Mouse (Mus musculus) c-Kit-positive CD71-negative TER-119-negative erythroid progenitor cells, embryonic 14.5 days (primary cell): Measurements from ENCODE around the gene Hipk2.
A peak's percentile ranks its signal among the peaks of the same experiment; 100 is the strongest.
"Not testable (repeated sequence)": the region's sequence is repeated elsewhere in the genome, so short reads cannot be mapped to it uniquely, and the experiment has no call there.

Experiments used
- DNase-seq: peaks from one replicate; pipeline ENCODE4 v3.0.0-alpha.2; 2013; ENCODE audit warnings: low read depth

Gene Hipk2

DNA sequence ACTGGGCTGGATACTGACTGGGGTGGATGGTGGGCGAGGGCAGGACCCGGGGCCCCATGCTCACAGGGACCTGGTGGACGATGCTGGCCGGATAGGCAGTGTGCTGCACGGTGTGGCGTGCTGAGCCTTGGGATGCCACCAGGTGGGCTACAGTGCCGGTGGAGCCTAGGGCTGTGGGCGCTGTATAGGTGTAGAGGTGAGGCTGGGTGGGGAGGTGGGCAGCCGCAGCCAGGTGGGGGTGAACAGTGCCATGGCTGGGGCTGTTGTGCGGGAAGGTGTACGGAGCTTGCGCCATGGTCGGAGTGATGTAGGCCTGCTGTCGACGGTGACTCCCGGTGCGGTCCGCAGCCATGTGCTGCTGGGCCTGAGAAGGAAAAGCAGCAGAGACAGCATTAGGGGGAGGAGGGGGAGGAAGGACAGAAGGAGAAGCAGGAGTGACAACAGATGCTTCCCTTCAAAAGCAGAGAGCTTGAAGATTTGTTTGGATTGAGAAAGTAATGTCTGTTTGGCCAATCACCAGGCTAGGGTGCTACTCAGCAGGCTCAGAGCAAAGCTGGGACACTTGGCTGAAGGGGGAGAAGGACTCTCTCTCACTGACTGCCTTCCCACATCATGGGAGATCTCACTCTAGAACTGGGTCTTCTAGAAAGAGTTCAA is 177.6 kb downstream of the Hipk2 start:
- DNase-seq = no peak

DNA sequence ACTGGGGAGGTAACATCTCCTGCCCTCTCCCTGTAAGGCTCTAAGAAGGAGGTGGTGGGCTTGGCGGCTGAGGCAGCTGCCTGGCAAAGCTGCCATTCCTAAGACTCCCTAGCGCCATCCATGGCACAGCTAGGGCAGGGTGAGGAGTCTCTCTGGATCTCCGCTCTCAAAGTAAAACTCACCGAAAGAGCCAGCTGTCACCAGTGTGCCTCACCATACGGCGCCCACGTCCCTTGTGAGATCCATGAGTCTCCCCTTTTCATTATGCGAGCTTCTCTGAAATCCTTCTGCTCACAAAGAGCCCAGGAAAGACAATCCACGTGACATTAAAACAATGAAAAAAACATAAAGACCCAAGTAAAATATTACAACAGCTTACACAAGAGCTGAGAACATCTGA is 179.4 kb downstream of the Hipk2 start:
- DNase-seq = no peak

DNA sequence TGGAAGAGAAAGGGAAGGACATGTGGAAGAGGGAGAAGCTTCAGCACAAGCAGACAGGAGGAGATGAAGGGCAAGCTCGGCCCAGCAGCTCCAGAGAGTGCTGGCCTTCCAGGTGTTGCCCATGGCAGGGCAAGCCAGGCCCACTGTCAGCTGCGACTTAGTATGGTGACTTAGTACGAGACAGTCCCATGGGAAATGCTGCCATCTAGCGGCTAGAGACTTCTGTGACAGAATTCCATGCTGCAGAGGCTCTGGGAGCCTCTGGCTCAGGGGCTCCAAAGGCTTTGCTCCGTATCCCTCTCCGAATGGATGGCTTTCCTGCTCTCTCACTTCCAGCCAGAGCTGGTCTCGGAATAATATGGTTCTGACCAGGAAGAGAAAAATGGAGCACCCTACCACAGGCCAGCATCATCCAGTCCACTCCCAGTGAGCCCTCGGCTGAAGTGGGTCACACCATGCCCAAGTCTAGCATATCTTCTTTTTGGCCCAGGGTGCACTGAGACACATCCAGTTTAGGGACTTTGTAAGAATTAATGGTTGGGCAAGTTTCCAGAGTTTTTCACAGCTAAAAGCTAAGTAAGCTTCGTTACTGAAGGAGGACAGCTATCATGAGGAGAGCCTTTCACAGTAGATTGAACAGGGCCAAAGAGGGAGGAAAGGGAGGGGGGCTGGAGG is 180.4 kb downstream of the Hipk2 start:
- DNase-seq = peak; percentile 64

DNA sequence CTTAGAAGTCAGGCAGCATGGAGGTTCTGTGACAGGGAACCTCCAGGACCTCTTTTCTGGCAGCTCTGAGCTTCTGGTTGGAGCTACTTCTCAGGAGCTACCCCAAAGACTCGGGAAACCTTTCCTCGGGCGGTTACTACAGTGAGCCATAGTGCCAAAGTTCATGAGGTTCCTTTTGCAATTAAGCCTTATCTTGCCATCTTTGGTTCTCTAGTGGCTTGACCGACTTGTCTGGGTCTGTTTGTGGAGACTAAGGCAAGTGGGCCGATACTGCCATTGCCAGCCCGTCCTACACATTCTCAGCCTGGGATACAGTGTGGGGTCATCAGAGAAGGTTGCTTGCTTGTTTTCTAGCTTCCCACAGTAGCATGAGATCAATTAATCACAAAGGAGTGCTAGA is 183.4 kb downstream of the Hipk2 start:
- no peak for DNase-seq

DNA sequence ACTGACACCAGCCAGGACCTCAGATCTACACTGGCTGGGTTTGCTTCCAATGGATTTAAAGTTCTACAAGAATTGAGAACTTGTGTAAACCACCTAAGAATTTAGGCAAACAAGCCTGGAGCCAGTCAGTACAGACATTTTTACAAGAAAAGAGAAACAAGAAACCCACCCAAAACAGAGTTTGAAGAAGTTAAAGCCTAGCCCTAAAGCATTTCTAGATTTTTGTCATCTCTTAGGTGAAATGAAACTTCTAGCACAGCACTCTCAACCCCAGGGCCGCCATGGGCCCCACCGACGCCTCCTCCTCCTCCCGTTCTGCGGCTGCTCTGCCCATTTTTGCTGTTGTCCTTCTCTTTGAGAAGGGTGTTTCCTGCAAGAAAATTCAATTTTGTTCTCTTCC is 184.9 kb downstream of the Hipk2 start:
- no peak for DNase-seq

DNA sequence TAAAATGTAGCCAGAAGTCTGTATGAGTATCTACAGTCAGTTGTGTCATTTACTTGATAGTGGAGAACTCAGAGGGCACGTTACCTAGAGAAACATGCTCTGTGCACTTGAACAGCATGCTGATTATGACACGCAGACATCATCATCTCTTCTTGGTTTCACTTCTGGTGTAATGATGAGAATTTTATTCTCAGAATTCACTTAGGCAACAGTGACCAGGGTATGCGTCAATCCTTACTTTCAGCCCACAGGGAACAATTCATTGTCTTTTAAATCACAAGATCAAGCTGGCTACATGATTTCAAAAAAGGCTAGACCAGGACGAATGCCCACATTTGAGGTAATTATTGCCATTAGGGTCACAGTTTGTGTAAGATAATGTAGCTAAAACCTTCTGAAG is 185.3 kb downstream of the Hipk2 start:
- DNase-seq = no peak

DNA sequence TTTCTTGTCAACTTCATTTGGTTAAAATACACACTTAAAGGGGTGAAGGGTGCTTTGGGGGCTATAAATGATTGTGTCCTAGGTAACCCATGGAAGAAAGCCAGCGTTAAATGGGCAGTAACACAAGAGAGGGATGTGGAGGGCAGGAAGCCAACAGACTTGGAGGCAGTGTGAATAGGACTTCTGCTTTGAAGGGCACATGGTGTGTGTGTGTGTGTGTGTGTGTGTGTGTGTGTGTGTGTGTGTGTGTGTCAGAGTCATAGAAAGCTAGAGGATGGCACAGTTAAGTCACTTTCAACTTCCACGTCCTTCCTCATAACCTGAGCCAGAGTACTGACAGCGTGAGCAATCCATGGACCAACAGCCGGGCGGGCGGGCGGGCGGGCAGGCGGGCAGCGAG is 187.1 kb downstream of the Hipk2 start:
- no peak for DNase-seq

DNA sequence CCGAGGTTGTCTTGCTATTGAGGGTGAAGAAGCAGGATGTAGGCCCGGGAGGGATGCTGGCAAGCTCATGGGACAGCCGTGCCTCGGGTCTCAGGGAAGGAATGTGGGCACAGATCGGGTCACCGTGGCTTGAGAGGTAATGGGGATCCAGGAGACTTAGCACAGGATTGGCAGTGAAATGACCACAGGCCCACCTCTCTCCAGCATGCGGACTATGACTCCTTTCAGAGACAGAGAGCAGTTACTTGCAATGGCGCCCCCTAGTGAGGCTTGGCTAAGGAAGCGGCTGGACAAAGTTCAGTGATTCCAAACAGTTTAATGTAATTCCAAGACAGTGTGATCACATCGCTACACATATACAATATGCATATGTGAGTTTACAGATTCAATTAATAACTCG is 188.7 kb downstream of the Hipk2 start:
- DNase-seq = no peak

DNA sequence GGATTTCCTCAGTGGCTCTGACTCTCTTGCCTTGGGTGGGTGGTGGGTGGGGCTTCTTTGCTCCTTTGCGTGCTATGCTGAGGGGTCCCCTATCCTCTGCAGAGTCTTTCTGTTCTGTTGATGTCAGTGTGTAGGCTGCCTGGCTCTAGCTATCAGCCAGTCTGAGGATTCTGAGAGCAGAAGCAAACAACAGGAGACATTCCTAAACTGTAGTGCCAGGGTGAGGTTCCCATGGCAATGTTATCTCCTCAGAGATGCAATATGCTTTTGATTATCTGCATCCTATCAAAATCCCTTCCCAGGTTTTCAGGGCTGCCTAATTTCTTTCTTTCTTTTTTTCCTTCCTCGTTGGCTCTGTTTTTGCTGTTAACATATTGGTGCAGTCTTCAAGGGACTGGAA is 193.4 kb downstream of the Hipk2 start:
- DNase-seq = no peak

DNA sequence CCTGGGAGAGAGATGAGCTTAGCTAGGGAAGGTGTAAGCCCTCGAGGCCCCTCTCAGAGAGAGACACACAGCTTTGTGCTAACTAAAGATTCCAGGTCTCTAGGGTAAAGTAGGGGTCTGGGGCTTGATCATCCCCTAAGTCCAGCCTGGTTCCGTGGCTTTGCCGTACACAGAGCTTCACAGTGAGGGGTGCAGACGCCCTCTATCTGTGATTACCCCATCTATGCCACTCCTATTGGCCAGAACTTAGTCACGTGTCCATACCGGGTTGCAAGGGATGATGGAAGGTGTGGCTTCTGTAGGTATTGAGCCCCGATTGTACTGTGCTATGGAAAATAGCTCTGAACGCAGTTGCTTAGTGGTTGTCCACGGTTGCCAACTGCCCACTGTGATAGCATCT is 198.3 kb downstream of the Hipk2 start:
- no peak for DNase-seq

DNA sequence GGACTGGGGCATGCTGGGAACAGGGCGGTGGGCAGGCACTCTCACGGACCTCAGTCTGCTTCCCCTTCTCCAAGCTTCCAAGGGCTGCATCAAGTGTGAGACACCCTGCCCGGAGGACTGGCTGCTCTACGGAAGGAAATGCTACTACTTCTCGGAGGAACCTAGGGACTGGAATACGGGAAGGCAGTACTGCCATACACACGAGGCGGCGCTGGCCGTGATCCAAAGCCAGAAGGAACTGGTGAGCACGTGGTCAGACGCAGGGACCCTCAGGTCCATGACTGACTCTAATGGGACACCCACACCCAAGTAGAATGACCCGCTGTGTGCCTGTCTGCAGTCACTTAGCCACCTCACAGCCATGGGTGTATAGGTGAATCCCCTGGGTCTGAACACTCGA is 199.2 kb downstream of the Hipk2 start:
- DNase-seq = no peak

DNA sequence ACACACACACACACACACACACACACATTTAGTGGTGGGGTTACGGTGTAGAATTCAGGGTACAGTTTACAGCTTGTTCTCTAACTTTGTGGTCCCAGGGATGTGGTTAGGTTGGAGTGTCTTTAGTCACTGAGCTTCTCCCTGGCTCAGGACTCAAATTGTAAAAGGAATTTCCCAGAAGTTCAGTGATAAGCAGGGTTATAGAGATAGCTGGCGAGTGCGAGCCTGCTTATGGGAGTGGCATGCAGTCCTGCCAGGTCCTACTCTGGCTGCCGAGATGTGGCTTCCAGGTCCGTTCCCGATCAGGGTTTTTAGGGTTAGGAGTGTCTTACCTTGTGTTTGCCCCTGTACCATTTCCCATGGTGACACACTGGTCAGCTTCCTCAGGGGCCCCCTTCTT is 199.7 kb downstream of the Hipk2 start:
- DNase-seq = no peak

DNA sequence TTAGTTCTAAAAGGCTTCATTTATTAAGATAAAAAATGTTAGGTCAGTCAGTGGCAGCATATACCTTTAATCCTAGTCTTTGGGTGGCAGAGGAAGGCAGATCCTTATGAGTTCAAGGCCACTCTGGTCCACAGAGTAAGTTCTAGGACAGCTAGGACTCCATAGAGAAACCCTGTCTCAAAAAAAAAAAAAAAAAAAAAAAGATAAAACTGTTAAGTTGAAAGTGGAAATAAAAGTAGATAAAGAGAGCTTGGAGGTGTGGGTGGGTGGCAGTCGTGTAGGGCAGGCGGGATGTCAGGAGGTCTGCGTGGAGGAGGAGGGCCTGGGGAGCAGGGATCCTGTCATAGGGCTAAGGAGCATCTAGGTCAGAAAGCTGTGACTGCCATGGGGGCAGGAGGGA is 204.0 kb downstream of the Hipk2 start:
- no peak for DNase-seq

DNA sequence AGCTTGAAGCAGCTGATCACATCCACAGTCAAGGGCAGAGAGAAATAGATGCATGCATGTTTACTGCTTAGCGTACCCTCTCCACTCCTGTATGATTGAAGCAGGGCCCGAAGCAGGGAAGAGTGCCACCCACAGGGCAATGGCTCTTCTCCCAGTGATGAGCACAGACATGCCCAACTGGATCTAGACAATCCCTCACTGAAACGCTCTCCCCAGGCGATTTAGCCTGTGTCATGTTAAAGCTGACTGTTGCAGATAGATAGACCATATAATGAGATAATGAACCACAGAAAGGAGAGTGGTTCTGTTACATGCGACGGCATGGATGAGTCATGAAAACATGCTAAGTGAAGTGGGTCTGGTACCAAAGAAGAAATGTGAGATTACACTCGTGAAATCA is 204.7 kb downstream of the Hipk2 start:
- DNase-seq = no peak

DNA sequence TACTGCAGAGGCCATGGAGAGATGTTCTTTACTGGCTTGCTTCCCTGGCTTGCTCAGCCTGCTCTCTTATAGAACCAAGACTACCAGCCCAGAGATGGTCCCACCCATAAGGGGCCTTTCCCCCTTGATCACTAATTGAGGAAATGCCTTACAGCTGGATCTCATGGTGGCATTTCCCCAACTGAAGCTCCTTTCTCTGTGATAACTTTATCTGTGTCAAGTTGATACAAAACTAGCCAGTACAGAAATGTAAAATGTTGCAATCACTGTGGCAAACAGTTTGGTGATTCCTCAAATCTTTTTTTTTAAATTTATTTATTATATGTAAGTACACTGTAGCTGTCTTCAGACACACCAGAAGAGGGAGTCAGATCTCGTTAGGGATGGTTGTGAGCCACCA is 205.5 kb downstream of the Hipk2 start:
- not testable (repeated sequence) for DNase-seq

DNA sequence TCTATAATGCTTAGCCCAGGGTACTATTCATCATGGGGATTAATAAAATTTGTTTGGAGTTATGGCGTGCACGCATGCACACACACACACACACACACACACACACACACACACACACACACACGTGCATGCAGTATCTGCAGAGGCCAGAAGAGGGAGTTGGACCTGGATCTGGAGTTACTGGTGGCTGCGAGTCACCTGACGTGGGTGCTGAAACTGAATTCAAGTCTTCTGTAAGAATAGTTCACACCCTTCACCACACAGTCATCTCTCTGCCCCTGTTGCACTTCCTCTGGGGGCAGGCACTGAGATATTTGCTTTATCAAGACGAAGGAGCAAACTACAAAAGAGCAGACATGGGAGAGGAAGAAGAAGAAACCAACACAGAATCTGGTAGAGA is 206.4 kb downstream of the Hipk2 start:
- DNase-seq = no peak

DNA sequence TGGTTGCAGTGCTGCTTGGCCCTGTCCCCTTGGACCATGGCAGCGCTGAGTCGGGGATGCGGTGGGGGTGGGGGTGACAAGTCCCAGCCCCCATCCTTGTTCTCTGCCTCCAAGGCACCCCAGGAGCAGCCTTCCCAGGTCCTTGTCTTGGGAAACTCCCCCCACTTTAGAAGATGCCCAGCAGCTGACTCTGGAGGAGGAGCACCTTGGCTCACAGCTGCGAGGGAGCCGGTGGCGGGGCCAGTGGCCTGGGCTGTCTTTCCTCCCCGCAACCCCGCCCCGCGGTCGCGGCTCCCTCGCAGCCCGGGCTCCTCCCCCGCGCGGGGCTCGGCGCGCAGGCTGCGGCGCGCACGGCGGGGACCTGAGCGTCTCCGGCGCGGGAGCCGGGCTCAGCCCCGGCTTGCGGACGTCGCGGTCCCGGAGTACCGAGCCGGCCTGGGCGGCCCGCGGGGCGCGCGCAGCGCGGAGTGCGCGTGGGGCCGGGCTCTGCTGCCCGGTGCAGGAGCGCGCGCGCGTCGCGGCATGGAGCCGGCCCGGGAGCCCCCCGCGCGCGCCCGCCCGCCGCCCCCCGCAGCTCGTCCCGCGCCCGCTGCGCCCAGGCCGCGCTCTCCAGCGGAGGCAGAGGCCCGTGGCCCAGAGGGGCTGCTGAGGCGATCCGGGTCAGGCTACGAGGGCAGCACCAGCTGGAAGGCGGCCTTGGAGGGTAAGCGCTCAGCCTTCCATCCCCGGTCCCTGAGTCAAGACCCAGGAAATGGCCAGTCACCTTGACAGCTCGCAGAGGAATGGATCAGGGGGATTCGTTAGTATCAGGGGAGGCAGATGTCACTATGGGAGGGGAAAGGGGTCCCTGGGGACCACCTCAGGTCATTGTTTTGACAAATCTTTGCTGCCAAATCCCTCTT is 213.0 kb downstream of the Hipk2 start, which contains the start of gene Clec2l:
Gene Clec2l (plus strand): TSS at position 356 of the 902 bp plus-strand sequence.
- DNase-seq = no peak

DNA sequence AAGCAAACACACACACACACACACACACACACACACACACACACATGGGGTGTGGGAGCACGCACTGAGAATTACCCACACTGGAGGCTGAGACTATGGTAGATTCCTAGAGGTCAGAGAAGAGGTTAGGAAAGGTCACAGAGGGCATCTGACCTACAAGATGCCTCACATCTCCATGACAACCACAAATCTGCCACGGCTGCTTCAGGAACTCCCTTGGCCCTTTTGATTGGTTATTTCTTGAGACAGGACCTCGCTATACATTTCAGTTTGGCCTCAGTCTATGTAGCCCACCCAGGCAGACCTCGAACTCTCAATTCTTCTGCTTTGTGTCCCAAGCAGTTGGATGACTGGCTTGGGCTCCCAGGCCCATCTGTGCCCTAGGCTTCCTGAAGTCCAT is 214.3 kb downstream of the Hipk2 start:
- no peak for DNase-seq

DNA sequence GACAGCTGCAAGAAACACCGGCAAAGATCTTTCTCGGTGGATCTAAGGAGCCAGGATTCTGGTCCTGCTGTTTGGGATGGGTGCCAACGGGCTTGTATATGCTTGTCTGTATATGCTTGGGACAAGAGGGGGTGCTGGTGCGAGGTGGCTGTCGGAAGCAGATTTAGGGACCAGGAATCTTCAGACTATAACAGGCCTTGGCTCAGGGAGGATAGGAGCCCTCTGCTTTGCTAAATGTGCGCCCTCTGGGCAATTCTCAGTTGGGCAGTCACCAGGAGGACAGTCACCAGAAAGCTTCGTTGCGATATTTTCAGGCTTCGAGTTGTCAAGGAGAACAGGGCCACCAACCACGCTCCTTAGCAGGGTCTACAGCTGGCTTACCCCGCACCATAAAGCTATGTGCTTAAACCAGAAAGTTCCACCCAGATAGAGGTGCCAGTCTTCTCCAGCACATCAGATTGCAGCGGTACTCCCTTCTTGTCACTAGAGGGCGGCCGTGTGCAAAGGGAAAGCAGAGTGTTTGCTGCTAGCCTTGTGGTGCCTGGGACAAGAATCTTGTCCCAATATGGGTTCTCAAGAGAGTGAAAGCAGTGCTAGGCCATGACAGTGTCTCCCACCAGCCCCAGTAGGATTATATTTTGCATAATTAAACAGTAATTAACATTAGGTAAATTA is 225.6 kb downstream of the Hipk2 start:
- peak; percentile 76 for DNase-seq

DNA sequence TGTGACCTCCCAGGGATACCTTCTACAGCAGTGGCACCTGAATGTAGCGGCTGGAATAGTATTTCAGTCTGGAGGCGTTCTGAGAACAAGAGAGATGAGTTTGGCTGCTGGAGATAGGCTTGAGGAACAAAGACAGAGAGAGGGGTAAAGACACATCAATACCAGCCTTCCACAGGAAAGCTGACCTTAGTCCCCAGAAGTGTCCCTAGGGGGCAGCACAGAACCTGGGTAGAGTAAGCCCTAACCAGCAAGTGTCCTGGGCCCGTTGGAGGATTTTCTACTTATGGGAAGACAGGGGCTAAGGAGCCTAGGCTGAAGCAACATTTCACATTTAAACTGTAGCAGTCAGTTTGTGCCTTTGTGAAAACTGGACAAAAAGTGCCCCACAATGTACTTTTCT is 226.4 kb downstream of the Hipk2 start:
- DNase-seq = no peak
